Mouse (Mus musculus) neural tube, embryonic 14.5 days (tissue): Measurements from ENCODE around the gene Myl12a. TPM values are rescaled to one million over a fixed set of nuclear protein-coding genes. Genes with fewer than 3 reads are reported as not detected.
"Not testable (repeated sequence)": the region's sequence is repeated elsewhere in the genome, so short reads cannot be mapped to it uniquely, and the experiment has no call there.

Source experiments
- ATAC-seq: fragments of 200-750 bp; cut with Nextera tagmentation; 2 replicates; pipeline ENCODE4 v1.8.0; 2017; ENCODE audit warnings: low read depth, mild to moderate bottlenecking, moderate TSS enrichment, moderate library complexity
- H3K27ac ChIP-seq: fragments of 300-500 bp; sonication (generic); 2 replicates; pipeline ENCODE4 v1.5.1; 2014; ENCODE audit warnings: low read depth, mild to moderate bottlenecking, control low read depth, low read length, moderate library complexity, mixed read lengths
- H3K27me3 ChIP-seq: fragments of 300-500 bp; sonication (generic); 2 replicates; pipeline ENCODE4 v1.6.1; 2014; ENCODE audit warnings: low read length; ENCODE audit not compliant: control insufficient read depth, insufficient read depth
- H3K36me3 ChIP-seq: fragments of 300-500 bp; sonication (generic); 2 replicates; pipeline ENCODE4 v1.6.1; 2014; ENCODE audit warnings: low read length, mixed read lengths; ENCODE audit not compliant: control insufficient read depth, insufficient read depth
- H3K4me1 ChIP-seq: fragments of 300-500 bp; sonication (generic); 2 replicates; pipeline ENCODE4 v1.6.1; 2014; ENCODE audit warnings: low read length; ENCODE audit not compliant: control insufficient read depth, insufficient read depth
- H3K4me2 ChIP-seq: fragments of 300-500 bp; sonication (generic); 2 replicates; pipeline ENCODE4 v1.6.1; 2014; ENCODE audit warnings: mild to moderate bottlenecking, low read depth, low read length, control low read depth
- H3K4me3 ChIP-seq: fragments of 300-500 bp; sonication (generic); 2 replicates; pipeline ENCODE4 v1.5.1; 2014; ENCODE audit warnings: low read depth, low read length, control low read depth, mixed read lengths
- H3K9ac ChIP-seq: fragments of 300-500 bp; sonication (generic); replicated peaks from 2 replicates; pipeline ENCODE4 v1.6.1; 2014; ENCODE audit warnings: low read depth, mild to moderate bottlenecking, control low read depth, low read length, mixed read lengths
- H3K9me3 ChIP-seq: fragments of 300-500 bp; sonication (generic); 2 replicates; pipeline ENCODE4 v1.6.1; 2016; ENCODE audit warnings: low read length; ENCODE audit not compliant: control insufficient read depth
- WGBS: fragments of 180-500 bp; shearing (Covaris S2); extraction: QIAGEN DNeasy Blood & Tissue Kit; methylation state at CpG from one replicate; pipeline ENCODE4 v1.1.7; 2014; 5-methylcytosine and 5-hydroxymethylcytosine counted together
- polyA plus RNA-seq: library from polyadenylated mRNA; unstranded; fragments of >200 nt; fragmentation: Nextera tagmentation; extraction: Ambion mirVana; gene quantifications from 2 replicates; pipeline ENCODE4 v1.2.1, GENCODE M21; 2014

Gene Myl12a
- polyA plus RNA-seq, 1 experiment from 2014 or later, result 63.7 TPM

DNA sequence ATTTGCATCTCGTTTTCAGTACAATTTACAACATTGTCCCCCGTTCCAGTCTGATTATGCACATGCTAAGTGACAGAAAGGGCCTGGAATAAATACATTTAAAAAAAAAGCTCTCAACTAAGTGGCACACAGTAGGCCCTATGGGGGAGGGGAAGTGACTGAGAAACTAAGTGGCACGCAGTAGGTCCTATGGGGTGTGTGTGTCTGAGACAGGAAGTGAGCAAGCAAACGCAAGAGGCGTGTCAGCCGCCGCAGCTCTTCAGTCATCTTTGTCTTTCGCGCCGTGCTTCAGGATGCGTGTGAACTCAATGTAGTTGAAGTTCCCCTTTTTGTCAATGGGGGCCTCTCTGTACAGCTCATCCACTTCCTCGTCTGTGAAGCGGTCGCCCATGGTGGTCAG is 28.6 kb downstream of the Myl12a start:
- ATAC-seq, H3K4me3 ChIP-seq, H3K9me3 ChIP-seq, H3K4me2 ChIP-seq, H3K4me1 ChIP-seq, H3K27ac ChIP-seq, H3K9ac ChIP-seq, H3K27me3 ChIP-seq: not testable (repeated sequence)
- WGBS, result 93% methylated on average over 14 of the region's 14 CpGs
- peaks cover 27% of the 10 kb centered on the region for H3K36me3 ChIP-seq

DNA sequence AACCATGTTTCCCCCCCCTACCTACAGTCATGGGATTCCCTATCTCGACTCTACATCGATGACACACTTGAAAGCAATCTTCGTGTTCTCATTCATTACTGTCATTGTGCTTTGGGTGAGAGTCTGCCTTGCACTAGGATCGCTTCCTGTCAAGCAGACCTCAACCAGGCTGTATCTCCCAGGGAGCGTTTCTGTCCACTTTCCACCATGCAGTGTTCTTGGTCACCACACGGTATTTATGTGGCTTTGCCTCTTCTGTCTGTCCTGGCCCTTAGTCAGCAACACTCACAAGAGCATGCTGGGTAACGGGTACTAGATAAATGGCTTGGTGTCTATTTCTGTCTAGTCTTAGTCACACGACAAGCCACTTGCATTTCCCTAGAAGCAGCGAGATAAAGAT is 29.3 kb downstream of the Myl12a start:
- 93% methylated on average over 9 of the region's 9 CpGs for WGBS
- ATAC-seq, result no peak

DNA sequence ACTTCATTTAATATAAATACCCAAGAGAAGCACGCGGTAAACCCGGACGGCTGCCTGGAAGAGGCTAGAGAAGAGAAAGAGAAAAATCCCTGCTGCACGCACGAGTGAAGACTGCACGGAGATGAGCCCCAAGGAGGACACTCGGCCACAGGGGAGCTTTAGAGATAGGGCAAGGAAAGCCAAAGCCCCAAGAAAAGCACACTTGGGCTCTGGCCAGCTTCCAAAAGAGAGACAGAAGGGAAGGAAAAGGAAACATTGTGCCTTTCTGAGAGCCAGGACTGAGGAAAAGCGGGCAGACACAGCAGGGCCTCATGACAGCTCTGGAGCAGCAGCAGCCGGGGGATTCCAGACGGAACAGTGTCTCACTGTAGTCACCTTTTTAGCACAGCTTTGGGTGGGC is 31.5 kb downstream of the Myl12a start:
- Histone ChIP-seq H3K4me3 (no peak overlapping the region), H3K4me1 (no peaks in the 10 kb centered on the region), H3K27me3 (no peaks in the 10 kb centered on the region), H3K4me2 (no peak overlapping the region), H3K9ac (no peak overlapping the region), H3K27ac (no peak overlapping the region), H3K9me3 (no peaks in the 10 kb centered on the region), H3K36me3 (peaks cover 22% of the 10 kb centered on the region)
- WGBS, result 66% methylated on average over 11 of the region's 11 CpGs
- ATAC-seq, result no peak

More for the DNA sequence above, 29.3 kb downstream of the Myl12a start:
- Histone ChIP-seq H3K27me3 (no peaks in the 10 kb centered on the region), H3K36me3 (peaks cover 27% of the 10 kb centered on the region), H3K4me1 (no peaks in the 10 kb centered on the region), H3K9ac (no peak overlapping the region), H3K4me3 (no peak overlapping the region), H3K4me2 (no peak overlapping the region), H3K9me3 (no peaks in the 10 kb centered on the region), H3K27ac (no peak overlapping the region)

DNA sequence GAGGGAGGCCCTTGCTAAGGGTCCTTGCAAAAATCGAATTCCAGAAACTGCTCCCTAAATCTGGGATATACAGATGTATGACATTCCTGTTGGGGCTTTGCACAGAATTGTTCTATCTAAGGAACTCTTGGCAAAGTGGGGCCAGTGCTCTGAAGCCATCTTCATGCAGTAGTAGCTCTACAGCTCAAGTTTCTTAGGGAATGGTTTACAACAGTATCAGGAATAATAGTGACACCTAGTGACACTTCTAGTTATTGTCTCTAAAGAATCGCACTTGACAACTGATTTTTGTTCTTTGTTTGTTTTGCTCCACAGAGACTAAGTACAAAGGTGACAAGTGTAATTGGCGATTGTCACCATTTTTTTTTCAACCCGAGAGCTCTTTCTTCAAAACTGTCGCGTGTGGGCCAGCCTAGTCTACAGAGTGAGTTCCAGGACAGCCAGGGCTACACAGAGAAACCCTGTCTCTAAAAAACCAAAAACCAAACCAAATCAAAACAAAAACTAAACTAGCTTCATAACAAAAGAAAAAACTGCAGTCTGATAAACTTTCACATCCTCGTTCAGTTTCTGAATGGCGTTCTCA is 34.0 kb downstream of the Myl12a start:
- peak; percentile 51; the same call in 1 of the 2 replicates for ATAC-seq
- Histone ChIP-seq H3K36me3 (peaks cover 5% of the 10 kb centered on the region; the same call in 1 of the 2 replicates), H3K9me3 (no peaks in the 10 kb centered on the region), H3K9ac (no peak overlapping the region), H3K27ac (no peak overlapping the region), H3K27me3 (no peaks in the 10 kb centered on the region), H3K4me2 (no peak overlapping the region), H3K4me1 (no peaks in the 10 kb centered on the region), H3K4me3 (no peak overlapping the region)
- 31% methylated on average over 8 of the region's 8 CpGs for WGBS

DNA sequence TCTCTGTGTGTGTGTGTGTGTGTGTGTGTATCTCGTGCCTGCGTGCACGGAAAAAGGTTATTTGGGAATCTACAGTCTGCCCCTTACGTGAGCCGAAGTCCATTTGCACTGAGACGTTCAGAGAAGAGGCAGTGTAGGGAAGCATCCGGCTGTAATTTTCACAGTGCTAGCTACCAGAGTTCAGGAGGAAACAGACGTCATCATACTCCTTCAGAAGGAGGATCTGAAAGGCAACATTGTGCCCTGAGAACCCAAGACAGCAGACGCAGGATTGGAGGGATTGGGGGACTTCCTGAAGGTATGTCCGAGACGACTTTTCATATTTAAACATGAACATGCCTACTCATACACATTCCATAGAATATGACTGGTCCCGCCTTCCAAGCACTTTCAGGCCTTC is 35.0 kb downstream of the Myl12a start:
- ATAC-seq, result no peak
- Histone ChIP-seq H3K9me3 (no peaks in the 10 kb centered on the region), H3K4me3 (no peak overlapping the region), H3K27me3 (no peaks in the 10 kb centered on the region), H3K9ac (no peak overlapping the region), H3K36me3 (no peaks in the 10 kb centered on the region), H3K4me1 (no peaks in the 10 kb centered on the region), H3K4me2 (no peak overlapping the region), H3K27ac (no peak overlapping the region)
- 51% methylated on average over 12 of the region's 12 CpGs for WGBS

DNA sequence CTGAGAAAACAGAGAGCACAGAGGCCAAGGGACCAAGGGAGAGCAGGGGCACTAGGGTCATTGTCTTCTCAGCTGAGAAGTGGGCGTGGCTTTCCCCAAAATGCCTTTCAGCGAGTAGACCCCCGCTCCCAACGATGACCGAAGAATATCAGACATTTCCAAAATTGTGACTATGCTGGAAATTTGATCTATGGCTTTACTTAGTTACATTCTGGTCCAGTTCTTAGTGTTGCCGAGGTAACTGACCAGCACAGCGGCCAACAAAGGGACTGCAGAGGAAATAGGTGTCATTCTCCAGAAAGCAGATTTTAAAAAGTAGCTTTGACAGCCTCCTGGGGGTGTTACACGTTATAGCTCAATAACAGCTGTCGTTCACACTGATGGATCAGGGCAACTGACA is 35.5 kb downstream of the Myl12a start:
- Histone ChIP-seq H3K27ac (no peak overlapping the region), H3K4me1 (no peaks in the 10 kb centered on the region), H3K27me3 (no peaks in the 10 kb centered on the region), H3K36me3 (no peaks in the 10 kb centered on the region), H3K4me3 (no peak overlapping the region), H3K9ac (no peak overlapping the region), H3K9me3 (no peaks in the 10 kb centered on the region), H3K4me2 (no peak overlapping the region)
- no peak for ATAC-seq
- 28% methylated on average over 9 of the region's 9 CpGs for WGBS

DNA sequence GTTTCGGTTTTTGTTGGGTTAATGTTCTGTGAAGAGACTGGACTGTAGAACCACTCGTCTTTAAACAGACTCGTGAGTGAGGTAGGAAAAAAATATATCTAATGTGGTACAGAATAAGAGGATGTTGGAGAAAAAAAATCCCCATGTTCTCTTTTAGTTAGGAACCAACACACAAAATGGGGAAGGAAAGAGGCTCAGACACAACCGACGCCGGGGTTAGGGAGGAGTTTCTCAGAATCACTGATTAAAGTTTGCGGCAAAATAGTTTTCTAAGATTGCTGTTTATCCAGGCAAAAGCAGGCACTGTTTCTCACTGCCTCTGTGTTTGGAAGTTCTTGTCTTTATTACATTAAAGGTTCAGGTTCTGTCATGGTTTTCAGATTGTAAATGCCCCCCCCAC is 36.6 kb downstream of the Myl12a start:
- no peak for ATAC-seq
- H3K9me3 ChIP-seq, result no peaks in the 10 kb centered on the region
- H3K9ac ChIP-seq, result no peak overlapping the region
- no peaks in the 10 kb centered on the region for H3K27me3 ChIP-seq
- H3K36me3 ChIP-seq, result no peaks in the 10 kb centered on the region
- 95% methylated on average over 7 of the region's 7 CpGs for WGBS
- H3K4me1 ChIP-seq, result no peaks in the 10 kb centered on the region
- no peak overlapping the region for H3K4me2 ChIP-seq
- no peak overlapping the region for H3K4me3 ChIP-seq
- no peak overlapping the region for H3K27ac ChIP-seq

DNA sequence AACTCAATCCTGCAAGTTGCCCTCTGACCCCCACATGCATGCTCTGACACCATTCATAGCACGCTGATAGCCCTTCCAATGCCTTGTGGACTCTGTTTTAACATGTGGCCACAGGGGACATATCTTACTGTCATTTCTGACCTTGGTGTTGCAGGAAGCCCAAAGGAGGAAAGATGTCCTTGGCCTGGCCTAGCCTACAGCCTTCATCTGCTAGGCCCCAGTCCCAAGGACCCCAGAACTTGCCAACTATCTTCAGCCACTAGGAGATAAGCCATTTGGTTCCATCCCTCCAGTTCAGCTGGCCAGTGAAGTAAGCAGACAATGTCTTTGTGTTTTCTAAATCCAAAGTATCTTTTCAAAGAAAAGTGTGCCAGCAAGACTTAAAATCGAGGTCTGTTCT is 37.4 kb downstream of the Myl12a start:
- Histone ChIP-seq H3K4me1 (no peaks in the 10 kb centered on the region), H3K4me3 (no peak overlapping the region), H3K27ac (no peak overlapping the region), H3K27me3 (no peaks in the 10 kb centered on the region), H3K9ac (no peak overlapping the region), H3K9me3 (no peaks in the 10 kb centered on the region), H3K36me3 (no peaks in the 10 kb centered on the region), H3K4me2 (no peak overlapping the region)
- 93% methylated on average over 2 of the region's 2 CpGs for WGBS
- ATAC-seq, result no peak

DNA sequence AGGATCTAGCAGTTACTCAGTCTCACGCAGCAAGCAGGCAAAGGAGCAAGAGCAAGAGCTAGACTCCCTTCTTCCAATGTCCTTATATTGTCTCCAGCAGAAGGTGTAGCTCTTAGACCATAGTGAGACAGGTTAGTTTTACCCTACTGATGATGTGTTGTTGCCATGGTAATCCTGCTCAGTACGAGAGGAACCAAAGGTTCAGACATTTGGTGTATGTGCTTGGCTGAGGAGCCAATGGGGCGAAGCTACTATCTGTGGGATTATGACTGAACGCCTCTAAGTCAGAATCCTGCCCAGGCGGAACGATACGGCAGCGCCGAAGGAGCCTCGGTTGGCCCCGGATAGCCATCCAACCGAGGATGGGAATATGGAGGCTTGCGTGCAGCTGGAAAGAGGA is 39.1 kb downstream of the Myl12a start:
- WGBS, result 85% methylated on average over 13 of the region's 13 CpGs
- not testable (repeated sequence) for H3K27me3 ChIP-seq, H3K4me2 ChIP-seq, H3K4me1 ChIP-seq, H3K4me3 ChIP-seq, H3K9me3 ChIP-seq, H3K36me3 ChIP-seq, H3K27ac ChIP-seq, H3K9ac ChIP-seq
- peak; percentile 100 for ATAC-seq
